Mouse (Mus musculus) layer of hippocampus, adult 9-10 months (tissue): ENCODE measurements around the gene Snrk.

Experiments used
- DNase-seq: peaks from one replicate; pipeline ENCODE4 v3.0.0; 2022; ENCODE audit warnings: low spot score

The Snrk gene

DNA sequence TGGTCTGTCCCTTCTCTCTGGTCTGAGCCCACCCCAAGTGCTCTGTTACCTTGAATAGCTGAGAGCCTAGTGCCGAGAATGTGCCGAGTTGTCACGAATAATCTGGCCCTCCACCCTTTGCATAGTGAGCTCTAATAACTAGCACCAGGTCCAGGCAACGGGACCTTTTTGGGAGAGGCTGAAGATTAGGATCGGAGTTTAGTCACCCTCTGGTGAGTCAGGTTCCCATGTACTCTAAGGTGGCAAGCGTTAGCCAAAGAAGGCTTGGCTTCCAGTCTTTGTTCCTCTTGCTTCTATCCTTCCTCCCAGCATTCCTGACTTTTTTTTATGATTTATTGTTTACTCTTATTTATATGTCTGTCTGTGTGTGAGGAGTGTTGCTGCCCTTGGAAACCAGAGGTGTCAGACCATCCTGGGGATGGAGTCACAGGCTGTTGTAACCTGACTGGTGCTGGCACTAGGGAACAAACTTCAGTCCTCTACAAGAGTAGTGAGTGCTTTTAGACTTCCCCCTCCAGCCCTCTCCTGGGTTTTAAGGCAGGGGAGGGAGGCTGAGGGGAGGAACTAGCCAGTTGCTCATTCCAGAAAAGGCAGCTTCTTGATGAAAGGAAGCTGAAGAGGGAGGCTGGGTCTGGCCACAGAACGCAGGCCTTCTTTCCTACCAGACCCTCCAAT, 9.2 kb upstream of the Snrk start:
- no peak for DNase-seq

DNA sequence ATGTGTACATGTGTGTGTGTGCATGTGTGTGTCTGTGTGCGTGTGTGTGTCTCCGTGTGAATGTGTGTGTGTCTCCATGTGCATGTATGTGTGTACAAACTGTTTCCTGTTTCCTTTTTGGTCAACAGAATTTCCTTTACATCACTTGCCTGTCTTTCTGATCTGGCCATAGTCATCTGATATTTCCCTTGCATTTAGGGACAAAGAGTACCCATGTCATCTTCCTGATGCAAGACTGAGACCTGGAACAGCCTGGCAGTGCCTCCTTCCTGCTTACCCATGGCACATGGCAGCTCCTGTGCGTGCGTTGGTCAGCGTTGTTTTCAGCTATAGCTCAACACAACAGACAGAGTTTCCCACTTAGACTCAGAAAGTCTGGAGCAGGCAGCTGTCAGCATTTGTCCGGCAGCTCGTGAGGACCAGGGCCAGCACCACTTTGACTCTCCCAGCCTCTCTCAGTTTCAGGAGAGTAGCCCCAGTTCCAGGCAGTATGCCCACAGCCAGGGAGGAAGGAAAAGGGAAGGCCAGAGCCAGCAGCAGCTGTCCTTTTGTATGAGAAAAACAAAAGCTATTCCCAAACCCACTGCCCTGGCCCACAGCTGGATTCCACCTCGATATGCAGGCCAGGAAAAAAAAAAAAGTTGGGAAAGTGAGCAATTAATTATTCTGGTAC, 7.4 kb upstream of the Snrk start:
- no peak for DNase-seq

DNA sequence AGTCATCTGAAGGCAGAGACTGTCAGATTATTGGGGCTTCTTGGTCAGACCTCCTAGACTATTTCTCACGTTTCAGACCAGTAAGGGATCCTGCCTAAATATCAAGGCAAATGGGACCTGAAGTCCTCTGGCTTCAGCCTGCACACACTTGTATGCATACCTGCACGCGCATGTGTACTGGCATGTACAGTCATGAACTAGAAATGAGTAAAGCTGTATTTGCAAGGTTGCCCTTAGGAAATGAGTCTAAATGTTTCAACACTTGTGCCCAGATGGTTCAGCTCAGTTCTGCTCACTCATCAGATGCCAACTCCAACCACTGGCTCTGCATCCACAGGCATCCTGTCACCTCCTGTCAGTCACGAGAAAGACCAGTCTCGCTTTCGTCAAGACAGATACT, 6.6 kb upstream of the Snrk start:
- DNase-seq, result no peak

DNA sequence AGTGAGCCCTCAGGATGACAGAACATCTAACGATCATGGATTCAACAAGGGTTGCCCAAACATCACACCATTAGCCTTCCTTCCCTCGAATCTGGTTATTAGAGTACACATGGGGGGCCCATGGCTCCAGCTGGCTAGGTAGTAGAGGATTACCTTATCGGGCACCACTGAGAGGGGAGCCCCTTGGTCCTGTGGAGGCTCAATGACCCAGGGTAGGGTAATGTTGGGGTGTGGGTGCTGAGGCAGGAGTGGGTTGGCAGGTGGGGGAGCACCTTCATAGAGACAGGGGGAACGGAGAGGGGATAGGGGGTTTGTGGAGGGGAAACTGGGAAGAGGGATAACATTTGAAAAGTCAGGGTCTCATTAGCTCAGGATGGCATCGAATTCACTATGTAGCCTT, 6.1 kb upstream of the Snrk start:
- DNase-seq, result no peak

DNA sequence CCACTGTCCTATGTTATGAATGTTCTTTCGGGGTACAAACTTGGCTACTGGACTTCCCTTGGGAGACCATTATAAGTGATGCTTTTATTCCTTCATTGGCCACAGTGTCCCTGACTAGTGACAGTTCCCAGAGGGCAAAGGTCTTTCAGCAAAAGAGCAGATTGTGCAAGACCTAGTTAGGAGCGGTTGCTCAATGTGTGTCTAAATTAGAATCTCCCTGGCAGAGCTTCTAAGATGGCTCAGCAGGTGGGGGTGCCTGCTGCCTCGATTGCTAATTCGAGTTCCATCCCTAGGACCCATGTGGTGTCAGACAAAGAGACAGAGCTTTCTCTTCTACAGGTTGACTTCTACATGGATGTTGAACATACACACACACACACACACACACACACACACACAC, 1.5 kb upstream of the Snrk start:
- no peak for DNase-seq

DNA sequence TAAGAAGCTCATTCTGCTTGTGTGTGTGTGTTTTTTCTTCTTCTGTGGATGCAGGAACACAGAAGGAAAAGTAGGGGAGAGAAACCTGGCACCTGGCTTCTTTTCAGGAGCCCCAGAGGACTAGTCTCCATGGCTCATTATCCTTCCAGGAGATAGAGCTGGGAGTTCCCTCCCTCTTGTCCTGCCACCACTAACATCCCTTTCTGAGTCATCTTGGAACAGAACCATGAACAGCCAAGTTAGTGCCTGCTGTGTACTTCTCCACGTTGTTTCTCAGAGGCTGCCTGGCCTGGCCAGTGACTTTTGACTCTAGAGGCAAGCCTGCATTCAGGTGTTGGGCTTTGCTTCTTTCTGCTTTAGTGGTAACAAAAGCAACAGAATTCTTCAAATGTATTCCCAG, 707 bp upstream of the Snrk start:
- DNase-seq, result no peak

DNA sequence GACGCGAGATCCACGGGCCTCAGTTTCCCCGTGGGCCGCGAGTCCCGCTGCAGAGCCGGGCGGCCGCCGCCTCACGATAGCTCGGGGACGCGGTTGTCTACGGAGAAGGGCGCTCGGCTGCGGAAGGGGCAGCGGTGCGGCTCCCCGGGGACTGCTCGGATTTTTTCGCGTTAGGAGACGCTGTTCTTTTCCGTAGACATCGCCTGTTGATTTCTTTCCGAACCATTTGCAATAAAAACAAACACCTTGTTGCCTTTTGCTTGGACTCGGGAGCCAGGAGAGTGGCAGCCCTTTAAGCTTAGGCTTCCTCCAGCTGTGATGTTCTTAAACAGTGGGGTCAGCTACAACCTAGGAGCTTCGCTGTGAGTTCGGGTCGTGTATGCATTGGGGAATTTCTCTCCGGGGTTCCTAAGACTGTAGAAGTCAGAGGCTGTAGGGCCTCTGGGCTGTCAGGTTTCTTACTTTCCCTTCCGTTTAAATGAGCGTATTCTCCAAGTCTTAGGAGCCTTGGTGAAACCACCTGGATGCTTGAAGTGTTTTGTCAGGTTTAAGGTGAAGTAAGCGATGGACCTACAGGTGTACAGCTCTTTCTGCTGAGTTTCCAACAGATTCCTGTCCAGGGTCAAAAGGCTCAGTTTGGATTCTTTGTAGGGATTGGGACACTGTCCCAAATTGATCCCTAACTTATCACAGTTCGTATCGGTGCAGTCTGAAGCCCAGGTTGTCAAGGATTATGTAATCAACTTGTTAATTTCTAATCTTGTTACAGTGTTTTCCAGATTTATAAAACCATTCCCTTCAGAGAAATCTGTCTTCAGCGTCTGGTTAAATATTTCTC, 845 bp downstream of the Snrk start:
- no peak for DNase-seq

DNA sequence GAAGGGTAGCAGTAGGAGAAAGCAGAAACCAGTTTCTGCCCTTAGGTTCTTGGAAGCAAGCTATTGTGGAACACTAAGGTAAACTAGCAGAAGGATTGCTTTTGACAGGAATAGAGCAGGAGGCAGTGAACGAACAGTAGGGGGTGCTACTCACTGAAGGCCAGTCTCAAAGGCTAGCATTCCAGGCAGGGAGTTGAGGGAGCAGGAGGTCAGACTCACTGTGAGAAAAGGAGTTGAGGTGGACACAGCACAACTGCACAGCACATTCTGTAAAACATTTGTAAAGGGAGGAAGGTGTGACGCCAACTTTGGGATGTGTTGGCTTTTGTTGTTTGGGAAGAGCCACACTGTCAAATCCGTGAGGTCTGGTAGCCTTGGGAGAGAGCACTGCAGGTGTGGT, 3.0 kb downstream of the Snrk start:
- DNase-seq, result no peak

DNA sequence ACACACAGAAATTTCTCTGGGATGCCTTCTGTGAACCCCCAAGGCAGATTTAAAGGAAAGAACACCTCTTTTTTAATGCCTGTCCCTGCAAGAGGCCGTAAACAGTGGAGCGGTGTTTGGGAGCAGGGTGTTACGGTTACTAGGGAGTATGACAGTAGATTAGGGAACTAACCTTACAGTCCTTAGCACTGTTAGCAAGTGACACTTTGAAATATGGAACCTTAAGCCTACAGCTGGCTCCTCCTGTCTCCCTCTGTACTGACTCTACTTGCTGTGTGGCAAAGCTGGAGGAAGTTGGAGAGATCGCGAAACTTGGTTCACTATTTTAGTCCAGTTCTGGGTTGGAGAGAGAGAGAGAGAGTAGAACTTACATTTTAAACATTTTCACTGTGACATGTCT, 5.0 kb downstream of the Snrk start:
- DNase-seq, result no peak

DNA sequence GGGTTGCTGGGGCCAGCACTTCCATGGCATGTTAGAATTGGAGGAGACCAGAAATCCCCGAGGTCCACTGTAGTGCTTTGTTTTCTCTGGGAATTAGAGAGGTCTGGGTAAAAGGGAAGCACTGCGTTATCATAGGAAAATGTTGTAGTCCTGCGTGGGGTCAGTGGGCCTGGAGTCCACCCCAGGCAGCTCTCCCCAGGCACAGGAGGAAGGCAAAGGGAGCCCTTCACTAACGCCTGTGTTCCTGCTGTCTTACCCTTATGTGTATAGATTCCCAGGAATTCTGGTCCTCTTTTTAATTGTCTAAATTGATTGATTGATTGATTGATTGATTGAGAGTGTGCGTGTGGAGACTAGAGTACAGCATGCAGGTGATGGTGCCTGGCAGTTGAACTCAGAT, 6.1 kb downstream of the Snrk start:
- DNase-seq, result no peak

DNA sequence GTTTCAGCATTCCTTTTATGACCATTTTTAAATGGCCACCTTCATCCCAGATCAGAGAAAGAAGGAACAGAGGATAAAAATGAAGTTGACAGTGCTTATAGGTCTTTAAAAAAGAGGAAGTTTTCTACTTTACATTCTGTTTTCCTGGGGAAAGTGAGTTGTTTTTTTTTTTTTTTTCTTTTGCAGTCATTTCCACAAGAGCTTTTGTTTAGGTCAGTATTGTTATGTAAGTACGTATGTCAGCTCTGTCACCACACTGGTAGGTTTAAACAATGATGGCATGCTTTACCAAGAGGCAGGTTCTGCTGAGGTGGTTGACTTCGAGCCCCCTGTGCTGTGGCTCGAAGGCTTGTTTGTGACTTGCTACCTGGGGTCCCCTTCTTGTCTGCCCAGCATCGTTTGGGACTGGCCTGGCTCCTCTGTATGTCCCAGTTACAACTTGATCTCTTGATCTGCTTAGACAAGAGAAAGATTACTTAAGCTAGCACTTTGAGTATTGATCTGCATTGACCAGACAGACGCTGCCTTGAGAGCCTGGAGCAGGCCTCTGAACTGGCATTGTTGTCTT, 8.7 kb downstream of the Snrk start:
- no peak for DNase-seq

DNA sequence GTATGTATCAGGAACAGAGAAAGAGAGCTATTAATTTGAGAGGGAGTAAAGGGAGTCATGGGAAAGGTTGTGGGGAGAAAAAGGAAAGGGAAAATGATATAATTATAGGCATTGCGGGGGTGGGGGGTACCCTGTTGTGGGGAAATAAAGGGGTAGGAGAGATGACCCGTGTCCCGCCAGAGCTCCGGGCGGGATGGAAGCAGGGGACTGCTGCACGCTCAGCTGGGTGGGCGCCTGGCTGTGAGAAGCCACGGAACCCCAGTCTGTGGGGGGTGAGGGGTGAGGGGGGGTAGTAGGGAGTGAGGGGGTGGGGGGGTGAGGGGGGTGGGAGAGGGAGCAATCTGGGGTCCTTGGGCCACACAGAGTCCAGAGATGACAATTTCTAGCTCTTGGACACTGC, 9.7 kb downstream of the Snrk start:
- no peak for DNase-seq

DNA sequence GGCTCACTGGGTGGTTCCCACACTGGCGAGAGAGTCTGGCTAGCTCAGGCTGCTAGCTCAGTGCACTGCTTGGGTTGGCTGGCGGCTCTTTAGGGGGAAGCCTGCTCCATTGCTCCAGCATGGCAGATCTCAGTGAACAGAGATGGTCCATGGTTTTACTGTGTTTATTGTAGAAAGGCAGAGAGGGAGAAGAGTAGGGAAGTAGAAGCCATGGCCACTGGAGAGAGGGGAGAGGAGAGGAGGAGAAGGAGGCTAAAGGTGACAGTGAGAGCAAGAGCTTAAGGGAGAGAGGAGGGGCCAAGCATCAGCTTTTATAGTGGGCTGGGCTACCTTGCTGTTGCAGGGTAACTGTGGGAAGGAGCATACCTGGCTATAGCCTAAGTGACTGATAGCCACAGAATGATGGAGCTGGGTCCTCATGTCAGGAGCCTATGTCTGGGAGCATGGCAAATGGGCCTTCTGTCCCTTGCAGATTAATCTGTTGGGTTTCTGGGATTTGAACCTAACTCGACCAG, 10.3 kb downstream of the Snrk start:
- no peak for DNase-seq

DNA sequence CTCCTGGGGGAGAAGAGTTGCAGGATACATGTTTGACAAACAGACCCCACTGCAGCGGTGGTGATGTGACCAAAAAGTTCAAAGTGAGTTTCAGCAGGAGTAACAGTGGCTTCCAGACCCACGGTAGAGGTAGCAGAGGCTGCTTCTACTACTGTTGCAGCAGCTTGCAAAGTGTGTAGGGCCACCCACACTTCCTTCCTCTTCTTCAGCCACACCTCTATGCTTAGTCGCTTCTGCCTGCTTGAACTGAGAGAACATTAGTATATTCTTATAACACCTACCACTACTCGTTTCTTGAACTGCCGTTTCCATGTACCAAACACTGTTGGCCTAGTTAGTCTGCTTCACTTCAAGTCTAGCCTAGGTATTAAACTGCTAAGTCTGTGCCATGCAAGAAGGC, 11.6 kb downstream of the Snrk start:
- DNase-seq, result no peak

DNA sequence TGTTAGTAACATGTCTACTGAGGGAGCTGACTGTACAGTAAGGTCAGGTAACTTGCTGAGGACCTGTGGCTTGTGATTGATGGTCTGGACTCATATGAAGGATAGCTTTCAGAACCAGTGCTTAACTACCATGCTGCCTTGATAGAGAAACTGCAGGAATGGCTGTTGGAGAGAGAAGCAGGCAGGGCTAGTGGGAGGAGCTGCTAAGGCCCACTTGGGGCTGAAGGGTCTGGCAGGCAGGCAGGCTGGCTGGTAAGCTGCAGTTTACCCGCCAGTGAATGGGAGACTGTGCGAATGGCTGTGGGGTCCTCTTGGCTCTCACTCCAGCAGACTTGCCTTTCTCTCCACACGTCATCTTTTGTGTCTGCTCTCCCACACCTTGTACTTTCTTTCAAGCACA, 13.6 kb downstream of the Snrk start:
- no peak for DNase-seq

DNA sequence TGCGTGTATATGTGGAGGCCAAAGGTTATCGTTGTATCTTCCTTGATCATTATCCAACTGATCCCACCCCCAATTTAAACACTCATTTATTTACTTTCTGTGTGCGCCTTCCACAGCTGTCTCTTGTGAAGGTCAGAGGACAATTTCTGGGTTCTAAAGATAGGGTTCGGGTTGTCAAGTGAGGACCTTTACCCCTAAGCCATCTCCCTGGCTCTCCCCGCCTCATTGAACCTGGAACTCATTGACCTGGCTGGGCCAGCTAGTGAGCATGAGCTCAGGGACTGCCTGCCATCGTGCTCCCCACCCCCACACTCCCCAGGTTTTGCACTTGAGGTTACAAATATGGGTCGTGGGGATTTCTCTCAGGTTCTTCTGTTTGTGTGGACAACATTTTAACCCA, 15.1 kb downstream of the Snrk start:
- DNase-seq, result no peak

DNA sequence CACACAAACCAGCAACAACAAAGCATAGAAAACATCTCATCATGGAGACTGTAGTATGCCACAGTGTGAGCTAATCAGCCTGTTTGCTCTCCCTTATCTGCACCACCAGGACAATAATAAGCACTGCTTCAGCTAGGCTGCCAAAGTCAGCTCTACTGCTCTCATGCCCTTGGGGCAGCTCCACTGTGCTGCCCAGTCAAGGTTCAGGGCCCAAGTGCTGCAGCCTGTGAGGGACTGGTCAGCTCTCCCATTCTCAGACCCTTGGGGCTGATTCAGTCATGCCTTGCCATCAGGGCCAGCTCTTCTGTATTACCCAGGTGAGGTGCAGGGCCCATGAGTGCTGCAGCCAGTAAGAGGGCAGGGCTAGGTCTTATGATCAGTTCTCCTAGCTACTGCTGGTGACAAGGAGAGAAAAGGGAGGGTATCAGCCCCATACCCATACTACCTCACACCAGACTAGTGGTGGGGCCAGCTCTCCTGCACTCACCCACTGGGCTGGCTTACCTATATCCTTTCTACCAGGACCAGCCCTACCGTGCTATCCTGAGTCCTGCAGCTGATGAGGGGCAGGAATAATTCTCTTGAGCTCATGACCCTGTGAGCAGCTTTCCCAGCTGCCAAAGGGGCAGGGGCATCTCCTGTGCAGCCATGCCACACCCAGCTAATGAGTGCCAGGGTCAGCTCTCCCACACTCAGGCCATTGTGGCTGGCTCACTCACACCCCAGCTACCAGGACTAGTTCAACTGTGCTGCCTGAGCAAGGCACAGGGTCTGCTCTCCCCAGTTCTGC, 18.2 kb downstream of the Snrk start:
- no peak for DNase-seq

DNA sequence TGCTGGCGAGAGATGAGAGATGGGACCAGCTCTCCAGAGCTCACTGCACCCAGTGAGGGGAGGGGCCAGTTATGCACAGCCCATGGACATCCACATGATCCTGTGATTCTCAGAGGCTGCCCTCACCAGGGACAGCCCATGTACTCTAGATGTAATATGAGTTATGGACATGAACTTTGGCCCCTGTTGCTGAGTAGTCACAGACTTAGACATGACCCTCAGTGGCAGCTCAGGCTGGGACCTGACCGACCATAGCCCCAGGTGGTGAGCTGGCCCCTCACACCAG, 18.8 kb downstream of the Snrk start:
- DNase-seq, result no peak

DNA sequence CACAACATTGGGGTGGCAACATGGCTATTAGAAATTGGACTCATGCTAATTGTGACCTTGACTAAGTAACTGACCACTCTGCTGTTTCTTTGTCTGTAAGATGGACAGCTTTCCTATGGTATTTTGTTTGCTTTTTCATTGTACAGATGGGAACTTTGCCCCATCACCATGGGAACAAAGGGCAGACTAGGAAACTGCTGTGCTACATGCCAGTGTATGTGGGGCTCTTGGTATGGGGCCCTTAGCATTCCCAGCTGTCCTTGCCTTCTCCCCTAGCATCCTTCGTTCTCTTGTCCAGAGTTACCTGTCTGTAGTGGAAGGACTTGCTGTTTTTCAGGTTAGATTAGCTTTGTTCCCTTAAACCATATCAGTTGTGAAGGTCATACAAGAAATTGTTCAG, 20.9 kb downstream of the Snrk start:
- no peak for DNase-seq

DNA sequence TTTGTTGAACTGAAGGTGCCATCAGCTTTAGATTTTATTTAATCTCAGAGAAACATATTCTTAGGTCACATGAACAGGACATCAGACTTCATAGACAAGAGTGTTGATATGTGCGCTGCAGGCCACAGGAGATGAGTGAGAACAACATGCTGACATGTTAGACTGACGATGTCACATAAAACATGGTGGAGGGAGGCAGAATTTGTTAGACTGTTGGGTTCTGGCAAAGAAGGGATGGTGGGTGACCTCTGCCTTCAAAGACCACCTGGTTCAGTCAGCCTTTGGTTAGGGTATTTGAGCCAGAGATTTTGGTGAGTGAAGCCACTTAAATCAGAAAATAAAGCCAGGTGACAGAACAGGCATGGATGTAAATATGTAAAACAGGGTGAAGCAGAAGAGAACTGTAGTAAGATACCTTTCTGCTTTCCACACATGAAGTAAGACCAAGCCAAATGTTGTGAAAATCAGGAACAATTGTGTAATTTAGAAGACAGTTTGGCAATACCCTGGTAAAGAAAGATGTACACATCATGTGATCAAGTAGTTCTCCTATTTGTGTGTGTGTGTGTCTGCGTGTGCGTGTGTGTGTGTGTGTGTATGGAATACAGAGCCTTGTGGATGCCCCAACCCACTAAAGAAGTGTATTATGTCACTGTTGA, 21.4 kb downstream of the Snrk start:
- DNase-seq, result no peak

DNA sequence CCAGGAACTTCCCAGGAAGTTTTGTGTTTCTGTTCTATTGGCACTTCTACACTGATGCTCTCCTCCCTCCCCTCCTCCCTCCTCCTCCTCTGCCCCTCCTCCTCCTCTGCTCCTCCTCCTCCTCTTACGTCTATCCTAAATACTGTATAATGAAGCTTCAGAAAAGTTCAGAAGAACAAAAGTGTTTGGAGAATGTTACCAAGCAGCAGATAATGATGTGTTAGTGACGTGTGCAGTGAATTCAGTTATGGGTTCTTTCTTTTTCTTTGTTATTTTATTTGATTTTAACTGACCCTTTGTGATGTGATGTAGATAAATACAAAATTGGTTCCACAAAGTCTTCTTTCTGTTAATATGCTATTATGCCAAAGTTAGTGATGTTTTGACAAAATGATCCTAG, 22.2 kb downstream of the Snrk start:
- DNase-seq, result no peak

DNA sequence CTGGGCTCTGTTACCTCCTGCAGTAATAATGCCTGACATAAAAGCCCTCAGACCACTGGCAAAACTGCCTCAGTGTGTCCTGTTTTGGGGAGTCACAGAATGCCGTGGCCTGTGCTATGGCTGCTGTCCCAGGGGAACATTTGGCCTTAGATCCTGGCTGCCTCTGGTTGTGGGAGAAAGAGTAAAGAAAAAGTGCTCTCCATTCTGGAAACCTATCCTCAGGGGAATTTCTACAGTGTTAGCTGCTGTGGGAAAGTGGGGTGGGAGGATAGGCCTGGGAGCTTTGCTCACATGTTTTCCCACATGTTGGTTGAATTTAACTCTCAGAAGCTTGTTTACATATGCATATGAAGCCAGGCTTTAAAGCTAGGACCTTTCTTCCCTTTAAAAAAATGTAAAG, 26.2 kb downstream of the Snrk start:
- no peak for DNase-seq
